Mouse (Mus musculus) myocyte (in vitro differentiated cells): ENCODE measurements around the gene Pycr2.

ENCODE experiments used
- E2F4 ChIP-seq: IDR thresholded peaks from one replicate; pipeline ENCODE4 v1.6.1; 2011; ENCODE audit warnings: mild to moderate bottlenecking, control low read depth, moderate library complexity; ENCODE audit not compliant: insufficient read depth
- MAX ChIP-seq: IDR thresholded peaks from one replicate; pipeline ENCODE4 v1.6.1; 2011; ENCODE audit warnings: low read depth, mild to moderate bottlenecking, control low read depth
- MYOD1 ChIP-seq, 3 experiments: IDR thresholded peaks; one replicate each; pipeline ENCODE4 v1.6.1; 2011; ENCODE audit warnings: control low read depth in 2 of 3, low read depth in 2 of 3, mild to moderate bottlenecking in 2 of 3, moderate library complexity in 1 of 3; ENCODE audit not compliant: insufficient read length in 2 of 3, control insufficient read depth in 1 of 3
- POLR2A ChIP-seq: IDR thresholded peaks from one replicate; pipeline ENCODE4 v1.6.1; 2011; ENCODE audit warnings: low read depth, mild to moderate bottlenecking, control low read depth, moderate library complexity; ENCODE audit not compliant: insufficient read length
- TCF12 ChIP-seq: IDR thresholded peaks from one replicate; pipeline ENCODE4 v1.6.1; 2011; ENCODE audit warnings: mild to moderate bottlenecking, control low read depth; ENCODE audit not compliant: poor library complexity, insufficient read depth, severe bottlenecking
- TCF3 ChIP-seq: IDR thresholded peaks from one replicate; pipeline ENCODE4 v1.6.1; 2011; ENCODE audit warnings: low read depth, control low read depth; ENCODE audit not compliant: insufficient read length
- USF1 ChIP-seq: IDR thresholded peaks from one replicate; pipeline ENCODE4 v1.6.1; 2011; ENCODE audit warnings: low read depth, mild to moderate bottlenecking, control low read depth, moderate library complexity

DNA sequence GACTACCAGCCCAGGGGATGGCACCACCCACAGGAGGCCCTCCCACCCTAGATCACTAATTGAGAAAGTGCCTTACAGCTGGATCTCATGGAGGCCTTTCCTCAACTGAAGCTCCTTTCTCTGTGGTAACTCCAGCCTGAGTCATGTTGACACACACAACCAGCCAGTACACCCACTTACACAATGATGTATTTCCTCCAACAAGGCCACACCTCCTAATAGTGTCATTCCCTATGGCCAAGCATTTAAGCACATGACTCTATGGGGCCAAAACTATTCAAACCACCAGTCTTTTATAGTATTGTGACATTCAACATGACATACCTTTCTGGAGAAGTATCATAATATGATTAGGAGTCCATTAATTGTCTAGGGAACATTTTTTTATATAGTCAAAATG is 45.3 kb upstream of the Pycr2 start:
- TF ChIP-seq POLR2A (no peak), MAX (no peak), TCF3 (no peak), USF1 (no peak), MYOD1 (IDR thresholded peaks at IDR 0.05; ENCODE audit: control insufficient read depth in 1 of 3, insufficient read length in 2 of 3, low read depth in 2 of 3) (no peak), E2F4 (no peak), TCF12 (no peak)
